Mouse (Mus musculus): ENCODE data around the gene Itga1. TPM values are rescaled to one million over a fixed set of nuclear protein-coding genes. Genes with fewer than 3 reads are reported as not detected.

The Itga1 gene
- polyA plus RNA-seq, 1 experiment from 2014 or later: 4.8 TPM

DNA sequence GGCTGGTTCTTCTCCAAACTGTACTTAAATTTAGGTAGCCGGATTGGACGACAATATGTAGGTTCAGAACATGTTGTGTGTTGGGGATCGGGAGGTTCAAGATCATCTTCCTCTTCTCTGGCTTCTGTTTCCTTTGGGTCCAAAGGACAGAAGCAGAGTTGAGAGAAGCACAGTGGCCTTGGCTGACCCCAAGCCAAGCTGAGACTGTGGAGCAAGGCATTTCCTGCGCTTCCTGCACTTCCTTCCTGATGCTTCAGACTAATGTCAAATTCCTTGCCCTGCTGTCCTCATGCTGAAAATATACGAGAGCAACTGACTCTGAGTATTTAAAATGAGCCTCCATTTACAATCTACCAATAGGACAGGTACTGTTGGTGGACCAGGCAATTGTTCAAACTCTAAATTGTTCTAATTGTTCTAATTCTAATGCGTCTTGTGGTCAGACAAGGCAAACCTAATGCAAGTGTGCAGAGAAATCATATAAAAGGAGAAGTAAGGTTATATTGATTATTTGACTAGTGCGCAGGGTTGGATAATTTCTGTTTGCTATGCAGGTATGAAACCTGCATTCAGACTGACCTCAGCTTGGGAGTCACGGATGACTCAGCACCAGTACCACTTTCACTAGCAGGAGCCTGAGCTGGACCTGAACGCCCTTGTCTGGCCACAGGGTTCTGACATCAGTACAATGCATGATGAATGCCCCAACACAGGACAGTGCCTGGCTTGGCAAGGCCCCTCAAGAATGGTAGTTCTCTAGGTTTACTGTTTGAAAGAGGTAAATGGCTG, 24.2 kb downstream of the Itga1 start:
- no peak overlapping the region for H3K9ac ChIP-seq
- WGBS: 90% methylated on average over 9 of the region's 9 CpGs

DNA sequence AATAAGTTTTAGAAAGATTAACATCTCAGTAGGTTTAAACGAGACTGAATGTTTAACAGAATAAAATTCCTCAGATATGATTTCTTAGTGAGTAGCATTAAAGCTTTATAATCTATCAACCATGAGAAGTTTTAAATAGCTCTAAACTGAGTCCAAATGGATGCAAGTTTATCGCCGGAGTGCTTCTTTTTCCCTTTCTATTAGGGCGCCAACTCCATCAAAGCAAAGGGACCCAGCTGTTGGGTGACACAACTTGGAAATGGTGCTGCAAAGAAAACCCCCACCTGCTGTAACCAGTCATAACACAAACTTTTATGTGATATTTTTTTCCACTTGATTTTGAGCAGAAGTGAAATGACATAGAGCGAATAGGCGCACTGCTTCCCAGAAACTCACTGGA, 29.4 kb downstream of the Itga1 start:
- Histone ChIP-seq H3K4me3 (replicated peaks) (no peak overlapping the region), H3K36me3 (replicated peaks) (no peaks in the 10 kb centered on the region), H3K4me2 (no peak overlapping the region), H3K4me1 (no peaks in the 10 kb centered on the region), H3K9ac (no peak overlapping the region), H3K9me3 (no peaks in the 10 kb centered on the region), H3K27ac (no peak overlapping the region), H3K27me3 (no peaks in the 10 kb centered on the region)
- no peak for ATAC-seq (ENCODE audit: low FRiP score)
- 95% methylated on average over 6 of the region's 6 CpGs for WGBS

More for the DNA sequence above, 24.2 kb downstream of the Itga1 start:
- Histone ChIP-seq H3K9me3 (no peaks in the 10 kb centered on the region), H3K36me3 (replicated peaks) (no peaks in the 10 kb centered on the region), H3K4me3 (replicated peaks) (no peak overlapping the region), H3K4me2 (no peak overlapping the region), H3K27ac (no peak overlapping the region), H3K27me3 (no peaks in the 10 kb centered on the region), H3K4me1 (no peaks in the 10 kb centered on the region)
- no peak for ATAC-seq (ENCODE audit: low FRiP score)

DNA sequence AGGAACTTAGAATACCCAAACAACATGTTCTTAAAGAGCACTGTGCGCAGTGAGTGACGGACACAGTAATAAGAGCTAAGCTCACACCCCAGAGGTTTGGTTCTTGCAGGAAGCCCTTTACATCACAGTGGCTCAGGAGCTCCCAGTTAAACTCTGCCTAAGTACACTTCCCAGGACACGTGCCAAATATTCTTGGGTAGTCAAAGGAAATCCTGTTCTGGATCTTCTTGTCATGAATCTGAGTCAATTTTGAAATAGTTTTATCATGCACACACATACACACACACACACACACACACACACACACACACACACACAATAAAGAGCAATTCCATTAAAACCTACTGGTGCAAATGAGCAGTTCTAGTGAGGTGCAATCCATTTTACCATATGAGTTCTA, 30.3 kb downstream of the Itga1 start:
- H3K27me3 ChIP-seq: no peaks in the 10 kb centered on the region
- H3K27ac ChIP-seq: no peak overlapping the region
- no peak overlapping the region for H3K4me3 ChIP-seq (replicated peaks)
- no peaks in the 10 kb centered on the region for H3K36me3 ChIP-seq (replicated peaks)
- 83% methylated on average over 3 of the region's 3 CpGs for WGBS
- H3K4me1 ChIP-seq: no peaks in the 10 kb centered on the region
- no peak overlapping the region for H3K4me2 ChIP-seq
- ATAC-seq (ENCODE audit: low FRiP score): no peak
- no peak overlapping the region for H3K9ac ChIP-seq
- H3K9me3 ChIP-seq: no peaks in the 10 kb centered on the region

DNA sequence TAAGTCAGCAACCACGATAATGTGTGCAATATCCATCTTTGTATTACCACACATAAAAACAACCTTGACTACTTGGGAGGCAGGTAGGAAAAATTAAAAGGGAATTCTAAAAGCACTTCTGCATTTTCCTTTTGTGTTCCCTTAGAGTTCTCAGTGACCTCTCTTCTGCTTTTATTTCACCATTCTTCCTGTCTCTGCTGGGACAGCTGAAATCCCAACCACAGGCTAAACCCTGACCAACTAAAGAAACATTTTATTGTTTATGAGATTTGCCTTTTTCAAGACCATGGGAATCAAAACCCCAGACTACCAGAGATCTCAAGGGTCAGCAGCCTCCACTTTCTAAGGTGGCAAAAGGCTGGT, 33.8 kb downstream of the Itga1 start:
- H3K4me2 ChIP-seq: no peak overlapping the region
- no peak overlapping the region for H3K9ac ChIP-seq
- no peaks in the 10 kb centered on the region for H3K4me1 ChIP-seq
- no peak for ATAC-seq (ENCODE audit: low FRiP score)
- no peak overlapping the region for H3K4me3 ChIP-seq (replicated peaks)
- H3K27me3 ChIP-seq: no peaks in the 10 kb centered on the region
- no peak overlapping the region for H3K27ac ChIP-seq
- WGBS: 91% methylated on average over 1 of the region's 1 CpGs
- H3K9me3 ChIP-seq: no peaks in the 10 kb centered on the region
- no peaks in the 10 kb centered on the region for H3K36me3 ChIP-seq (replicated peaks)

DNA sequence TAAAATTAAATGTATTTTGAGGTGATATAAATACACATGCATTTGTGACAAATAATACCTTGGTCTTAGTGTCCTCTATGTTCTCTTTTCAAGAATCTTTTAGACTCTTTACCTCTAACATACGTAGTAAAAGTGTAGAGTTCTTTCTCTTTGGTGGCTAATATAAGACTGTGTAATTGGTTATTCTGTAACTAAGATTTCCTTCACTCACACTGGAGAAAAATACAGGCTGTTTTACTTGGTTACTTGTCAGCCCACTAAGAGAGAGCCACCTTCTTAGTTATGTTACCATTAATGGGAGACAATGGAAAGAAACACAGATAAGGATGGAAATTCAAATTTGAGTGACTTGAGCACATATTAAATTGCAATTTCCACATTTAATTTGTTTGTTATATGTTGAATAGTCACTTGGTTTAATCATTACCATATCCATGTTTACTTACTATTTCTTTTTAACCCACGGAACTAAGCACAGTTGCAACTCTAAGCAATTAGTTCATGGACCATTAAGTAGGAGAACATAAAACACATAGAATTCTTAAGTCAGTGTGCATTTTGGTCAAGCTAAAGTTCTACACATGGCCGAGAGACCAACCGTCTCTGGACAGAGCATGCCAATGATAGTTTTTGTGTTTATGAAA, 34.3 kb downstream of the Itga1 start:
- ATAC-seq (ENCODE audit: low FRiP score): no peak
- 89% methylated on average over 4 of the region's 4 CpGs for WGBS

DNA sequence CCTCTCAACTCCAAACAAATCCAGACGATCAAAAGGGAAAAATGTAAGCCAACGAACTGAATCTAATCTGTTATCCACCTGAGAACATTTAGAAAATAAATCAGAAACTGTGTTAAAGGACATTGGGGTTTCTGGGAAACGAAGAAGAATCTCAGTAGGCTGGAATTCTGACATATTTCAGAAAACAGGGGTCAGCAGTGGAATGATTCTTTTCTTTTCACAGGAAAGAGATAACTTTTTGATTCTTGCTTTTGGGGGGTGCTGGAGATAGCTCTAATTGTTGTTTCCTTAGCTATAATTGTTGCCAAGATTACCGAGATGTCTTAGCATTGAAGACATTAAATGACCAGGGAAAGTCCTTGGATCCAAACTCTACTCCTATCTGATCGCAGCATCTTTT, 44.2 kb downstream of the Itga1 start:
- Histone ChIP-seq H3K27ac (no peak overlapping the region), H3K4me1 (no peaks in the 10 kb centered on the region), H3K9me3 (no peaks in the 10 kb centered on the region), H3K27me3 (no peaks in the 10 kb centered on the region), H3K4me2 (no peak overlapping the region), H3K36me3 (replicated peaks) (no peaks in the 10 kb centered on the region), H3K9ac (no peak overlapping the region), H3K4me3 (replicated peaks) (no peak overlapping the region)
- ATAC-seq (ENCODE audit: low FRiP score): no peak
- WGBS: 88% methylated on average over 5 of the region's 5 CpGs

More for the DNA sequence above, 34.3 kb downstream of the Itga1 start:
- no peak overlapping the region for H3K9ac ChIP-seq
- no peak overlapping the region for H3K4me3 ChIP-seq (replicated peaks)
- no peaks in the 10 kb centered on the region for H3K9me3 ChIP-seq
- no peak overlapping the region for H3K4me2 ChIP-seq
- H3K36me3 ChIP-seq (replicated peaks): no peaks in the 10 kb centered on the region
- no peaks in the 10 kb centered on the region for H3K27me3 ChIP-seq
- H3K27ac ChIP-seq: no peak overlapping the region
- H3K4me1 ChIP-seq: no peaks in the 10 kb centered on the region

DNA sequence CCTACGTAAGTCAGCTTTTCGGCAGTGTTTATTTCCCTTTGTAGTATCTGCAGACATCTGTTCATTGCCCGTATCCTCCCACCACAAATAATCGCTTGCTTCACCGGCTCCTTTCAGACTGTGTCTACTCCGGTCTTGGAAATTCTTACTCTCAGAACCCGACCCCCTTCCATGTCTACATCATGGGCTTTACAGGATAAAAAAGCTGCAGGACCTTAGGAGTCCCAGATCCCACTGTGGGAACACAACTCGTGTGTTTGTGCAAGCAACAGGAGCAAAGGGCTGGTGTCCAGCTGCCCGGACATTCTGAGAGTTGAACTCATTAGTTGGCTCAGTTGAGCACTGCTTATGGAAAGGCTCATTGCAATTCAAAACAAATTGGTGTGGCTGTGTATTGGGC, 47.0 kb downstream of the Itga1 start:
- no peaks in the 10 kb centered on the region for H3K27me3 ChIP-seq
- H3K27ac ChIP-seq: no peak overlapping the region
- no peak overlapping the region for H3K4me2 ChIP-seq
- WGBS: 22% methylated on average over 9 of the region's 9 CpGs
- ATAC-seq (ENCODE audit: low FRiP score): peak; percentile 49
- H3K9me3 ChIP-seq: no peaks in the 10 kb centered on the region
- no peak overlapping the region for H3K4me3 ChIP-seq (replicated peaks)
- H3K4me1 ChIP-seq: no peaks in the 10 kb centered on the region
- H3K36me3 ChIP-seq (replicated peaks): no peaks in the 10 kb centered on the region
- H3K9ac ChIP-seq: no peak overlapping the region

DNA sequence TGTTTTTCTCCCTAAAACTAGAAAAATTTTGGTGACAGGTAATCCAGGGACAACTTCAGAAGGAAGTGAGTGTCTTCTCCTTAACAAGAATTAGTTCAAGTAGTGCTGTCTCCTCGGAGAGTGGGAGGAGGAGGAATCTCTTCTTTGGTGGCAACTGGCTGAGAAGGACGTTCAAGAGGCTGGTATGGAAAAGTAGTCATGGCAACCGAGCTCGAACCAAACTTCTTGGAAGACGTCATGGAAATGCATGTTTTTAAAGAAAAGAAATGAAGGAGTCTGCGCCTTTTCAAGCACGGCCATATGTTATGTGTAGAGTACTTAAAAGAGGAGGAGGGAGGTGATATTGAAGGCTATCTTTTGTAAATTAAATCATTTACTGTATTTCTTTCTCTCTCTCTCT, 49.2 kb downstream of the Itga1 start:
- Histone ChIP-seq H3K27ac (no peak overlapping the region), H3K4me2 (no peak overlapping the region), H3K9me3 (no peaks in the 10 kb centered on the region), H3K4me1 (no peaks in the 10 kb centered on the region), H3K36me3 (replicated peaks) (no peaks in the 10 kb centered on the region), H3K4me3 (replicated peaks) (no peak overlapping the region), H3K27me3 (no peaks in the 10 kb centered on the region), H3K9ac (no peak overlapping the region)
- ATAC-seq (ENCODE audit: low FRiP score): no peak
- 79% methylated on average over 7 of the region's 7 CpGs for WGBS

DNA sequence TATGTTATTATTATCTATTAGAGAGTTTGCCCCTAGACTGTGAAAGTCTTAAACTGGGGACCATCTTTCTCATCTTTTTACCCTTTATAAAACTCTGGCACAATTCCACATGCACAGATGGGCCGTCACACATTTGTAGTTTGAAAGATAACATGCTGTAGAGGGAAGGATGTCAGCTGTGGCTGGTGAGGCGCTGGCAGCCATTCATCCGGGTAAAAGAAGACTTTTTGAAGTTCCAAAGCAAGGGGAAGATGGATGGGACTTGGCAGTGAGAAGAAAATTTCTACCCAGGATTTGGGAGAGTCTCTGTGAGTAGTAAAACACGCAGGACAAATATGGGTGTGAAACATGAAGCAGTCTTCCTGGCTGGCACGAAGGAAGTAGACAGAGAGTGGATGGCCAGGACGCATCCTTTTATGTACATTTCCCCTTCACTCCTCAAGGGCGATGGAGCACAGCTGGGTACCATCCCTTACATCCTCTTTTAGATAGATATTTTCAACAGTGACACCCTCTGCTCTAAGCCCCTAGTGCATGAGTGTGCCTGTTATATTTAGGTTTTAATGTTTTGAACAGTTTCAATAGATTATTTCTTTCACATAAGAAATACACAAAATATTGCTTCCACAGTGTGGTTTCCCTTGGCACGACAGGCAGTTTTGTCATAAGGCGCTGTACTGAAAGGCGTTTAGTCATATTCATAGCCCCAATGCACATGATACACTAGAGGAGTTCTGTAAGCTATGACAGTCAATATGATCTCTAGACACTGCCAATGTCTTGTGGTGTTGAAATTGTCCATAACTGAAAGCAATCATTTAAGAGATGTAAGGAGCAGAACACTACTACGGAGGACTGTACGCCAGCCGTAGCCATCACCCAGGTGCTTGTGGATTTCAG, 50.9 kb downstream of the Itga1 start:
- WGBS: 91% methylated on average over 13 of the region's 13 CpGs
- Histone ChIP-seq H3K36me3 (replicated peaks) (no peaks in the 10 kb centered on the region), H3K27ac (no peak overlapping the region), H3K4me2 (no peak overlapping the region), H3K4me3 (replicated peaks) (no peak overlapping the region), H3K9ac (no peak overlapping the region), H3K9me3 (no peaks in the 10 kb centered on the region), H3K4me1 (no peaks in the 10 kb centered on the region), H3K27me3 (no peaks in the 10 kb centered on the region)
- ATAC-seq (ENCODE audit: low FRiP score): no peak

DNA sequence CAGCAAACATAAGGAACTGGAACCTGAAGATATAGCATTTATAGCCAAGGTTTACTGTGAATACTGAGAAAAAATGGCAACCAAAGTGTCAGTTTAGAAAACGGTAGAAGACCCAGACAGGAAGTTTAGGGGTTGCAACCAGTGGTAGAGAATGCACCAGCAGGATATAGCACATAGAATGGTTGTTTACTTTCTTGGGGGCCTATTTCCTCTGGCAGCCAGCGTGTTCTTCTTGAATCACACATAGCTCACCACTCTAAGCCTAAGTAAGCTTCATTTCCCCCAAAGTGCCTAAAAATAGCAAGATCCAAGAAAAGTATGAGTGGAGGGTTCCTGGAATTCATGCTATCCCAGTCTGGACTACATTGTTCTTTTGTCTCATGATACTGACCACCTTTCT, 59.1 kb downstream of the Itga1 start:
- ATAC-seq (ENCODE audit: low FRiP score): no peak
- Histone ChIP-seq H3K9me3 (no peaks in the 10 kb centered on the region), H3K4me1 (no peaks in the 10 kb centered on the region), H3K9ac (no peak overlapping the region), H3K4me3 (replicated peaks) (no peak overlapping the region), H3K27me3 (no peaks in the 10 kb centered on the region), H3K27ac (no peak overlapping the region), H3K4me2 (no peak overlapping the region), H3K36me3 (replicated peaks) (no peaks in the 10 kb centered on the region)
- 81% methylated on average over 2 of the region's 2 CpGs for WGBS

DNA sequence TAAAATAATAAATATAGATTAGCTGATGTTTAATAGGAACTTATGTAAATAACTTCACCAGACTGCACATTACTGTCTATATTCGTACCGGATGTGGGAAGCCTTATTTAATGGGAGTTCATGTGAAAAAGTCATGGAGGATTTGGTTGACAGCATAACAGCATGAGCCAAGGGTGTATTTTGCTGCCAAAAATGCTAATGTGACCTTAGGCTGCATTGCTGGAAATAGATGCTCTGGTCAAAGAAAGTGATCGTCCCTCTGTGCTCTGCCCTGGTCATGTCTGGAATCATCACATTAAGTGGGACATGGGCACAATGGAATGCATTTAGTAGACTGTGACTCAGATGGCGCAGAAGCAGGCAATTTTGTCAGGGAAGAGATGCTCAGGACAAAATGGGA, 64.5 kb downstream of the Itga1 start:
- Histone ChIP-seq H3K9ac (no peak overlapping the region), H3K27ac (no peak overlapping the region), H3K36me3 (replicated peaks) (no peaks in the 10 kb centered on the region), H3K4me3 (replicated peaks) (no peak overlapping the region), H3K4me2 (no peak overlapping the region), H3K9me3 (no peaks in the 10 kb centered on the region), H3K27me3 (no peaks in the 10 kb centered on the region), H3K4me1 (no peaks in the 10 kb centered on the region)
- no peak for ATAC-seq (ENCODE audit: low FRiP score)
- WGBS: 81% methylated on average over 4 of the region's 4 CpGs

DNA sequence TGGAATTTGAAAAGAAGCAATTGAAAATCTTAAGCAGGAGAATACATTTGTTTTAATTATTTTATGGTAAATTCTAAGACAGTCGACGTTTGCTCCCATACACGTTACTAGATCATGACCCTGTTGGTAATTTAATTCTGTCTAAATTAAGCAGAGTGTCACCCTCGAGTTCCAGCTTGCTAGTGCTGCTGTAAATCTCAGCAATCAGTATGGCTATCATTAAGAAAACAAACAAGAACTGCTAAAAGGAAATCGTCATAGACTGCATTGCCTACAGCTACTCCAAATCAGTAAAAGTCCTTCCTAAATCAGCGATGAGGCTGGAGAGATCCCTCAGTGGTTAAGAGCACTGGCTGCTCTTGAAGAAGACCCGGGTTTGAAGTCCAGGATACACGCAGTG, 66.4 kb downstream of the Itga1 start:
- WGBS: 86% methylated on average over 8 of the region's 8 CpGs
- H3K9me3 ChIP-seq: no peaks in the 10 kb centered on the region
- H3K4me1 ChIP-seq: no peaks in the 10 kb centered on the region
- H3K27me3 ChIP-seq: no peaks in the 10 kb centered on the region
- H3K36me3 ChIP-seq (replicated peaks): no peaks in the 10 kb centered on the region
- H3K9ac ChIP-seq: no peak overlapping the region
- H3K4me2 ChIP-seq: no peak overlapping the region
- no peak overlapping the region for H3K4me3 ChIP-seq (replicated peaks)
- H3K27ac ChIP-seq: no peak overlapping the region
- no peak for ATAC-seq (ENCODE audit: low FRiP score)
